Mouse (Mus musculus) T-cell, adult 2 months (primary cell): ENCODE results near the gene Ttyh3.

Source experiments
- DNase-seq: peaks from one replicate; pipeline ENCODE4 v3.0.0; 2022; ENCODE audit warnings: low spot score

Gene Ttyh3

DNA sequence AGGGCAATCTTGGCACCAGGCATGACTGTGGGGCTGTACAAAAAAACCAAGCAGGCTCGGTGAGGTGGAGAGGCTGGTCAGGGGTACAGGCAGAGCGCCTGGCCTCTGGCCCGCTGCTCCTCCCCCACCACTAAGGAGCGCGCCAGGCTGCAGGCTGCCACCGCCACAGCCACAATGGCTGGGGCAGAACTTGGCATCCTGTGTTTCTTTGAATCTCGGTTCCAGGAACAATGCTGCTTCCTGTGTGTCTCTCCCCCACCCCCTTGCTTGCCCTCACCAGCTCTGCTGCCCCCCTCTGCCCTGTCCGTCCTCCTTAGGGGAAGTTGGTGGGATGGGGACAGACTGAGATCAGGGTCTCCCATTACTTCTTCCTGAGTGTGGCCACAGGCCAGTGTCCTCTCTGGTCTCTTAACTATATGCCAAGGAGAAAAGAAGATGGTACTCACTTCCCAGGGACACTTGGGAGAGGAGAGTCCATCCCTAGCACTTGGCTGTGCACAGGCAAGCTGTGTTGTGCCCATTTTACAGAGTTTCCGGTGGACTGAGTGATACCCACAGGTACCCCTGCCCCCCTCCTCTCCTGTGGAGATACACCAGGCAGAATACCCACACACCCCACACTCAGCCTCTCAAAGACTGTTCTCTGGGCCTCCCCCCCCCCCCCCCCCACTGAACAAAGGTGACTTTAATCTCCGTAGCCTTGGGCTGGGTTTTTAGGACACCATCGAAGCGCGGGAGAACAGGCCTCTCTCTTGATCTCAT, 39.1 kb downstream of the Ttyh3 start:
- DNase-seq = peak; percentile 73

DNA sequence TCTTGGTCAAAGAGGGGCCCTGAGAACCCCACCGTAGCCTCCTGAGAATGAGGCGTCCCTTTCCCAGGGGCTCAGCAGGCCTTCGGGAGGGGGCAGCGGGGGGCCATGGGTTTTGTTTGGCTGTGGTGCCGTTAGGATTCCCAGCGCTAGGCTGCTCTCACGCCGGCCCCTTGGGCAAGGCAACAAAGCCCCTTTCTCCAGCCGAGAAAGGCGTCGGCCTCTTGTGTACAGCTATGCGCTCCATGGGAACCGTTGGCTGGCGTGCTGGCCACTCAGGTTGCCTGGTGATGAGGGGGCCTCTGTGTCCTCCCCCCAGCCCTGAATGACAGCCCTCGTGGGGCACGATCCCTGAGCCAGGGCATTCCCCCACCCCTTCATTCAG, 40.2 kb downstream of the Ttyh3 start:
- DNase-seq = no peak

DNA sequence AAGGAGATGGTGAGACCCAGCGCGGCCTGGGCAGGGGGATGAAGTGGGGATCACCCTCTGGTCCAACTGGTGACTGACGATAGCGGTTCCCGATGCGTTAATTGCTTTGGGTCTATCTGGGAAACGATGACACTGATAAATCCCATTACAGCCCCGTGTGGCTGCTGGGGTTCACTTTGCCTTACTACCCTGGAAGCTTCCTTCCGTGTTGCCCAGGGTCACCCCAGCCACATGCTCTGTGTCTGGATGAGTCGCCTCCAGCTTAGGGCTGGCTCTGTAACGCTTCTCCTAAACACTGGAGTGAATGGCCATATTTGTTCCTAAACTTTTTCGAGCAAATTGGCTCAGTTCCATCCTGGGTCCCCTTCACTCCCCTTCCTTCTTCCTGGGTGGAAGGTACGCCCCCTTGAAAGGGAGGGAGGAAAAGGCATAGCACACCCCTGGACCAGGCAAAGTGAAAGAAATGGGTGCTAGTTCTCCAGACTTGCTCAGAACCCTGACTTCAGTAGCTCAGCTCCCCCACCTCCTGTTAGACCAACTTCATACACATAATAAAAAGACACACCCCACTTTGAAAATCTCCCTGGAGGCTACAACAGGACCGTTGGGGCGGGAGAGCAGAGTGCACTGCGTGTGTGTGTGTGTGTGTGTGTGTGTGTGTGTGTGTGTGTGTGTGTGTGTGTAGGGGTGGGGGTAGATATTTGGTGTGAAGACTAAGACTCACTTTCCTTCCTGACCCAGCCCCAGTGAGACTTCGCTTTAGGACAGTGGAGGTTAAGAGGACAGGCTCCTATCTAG, 40.8 kb downstream of the Ttyh3 start:
- peak; percentile 45 for DNase-seq

DNA sequence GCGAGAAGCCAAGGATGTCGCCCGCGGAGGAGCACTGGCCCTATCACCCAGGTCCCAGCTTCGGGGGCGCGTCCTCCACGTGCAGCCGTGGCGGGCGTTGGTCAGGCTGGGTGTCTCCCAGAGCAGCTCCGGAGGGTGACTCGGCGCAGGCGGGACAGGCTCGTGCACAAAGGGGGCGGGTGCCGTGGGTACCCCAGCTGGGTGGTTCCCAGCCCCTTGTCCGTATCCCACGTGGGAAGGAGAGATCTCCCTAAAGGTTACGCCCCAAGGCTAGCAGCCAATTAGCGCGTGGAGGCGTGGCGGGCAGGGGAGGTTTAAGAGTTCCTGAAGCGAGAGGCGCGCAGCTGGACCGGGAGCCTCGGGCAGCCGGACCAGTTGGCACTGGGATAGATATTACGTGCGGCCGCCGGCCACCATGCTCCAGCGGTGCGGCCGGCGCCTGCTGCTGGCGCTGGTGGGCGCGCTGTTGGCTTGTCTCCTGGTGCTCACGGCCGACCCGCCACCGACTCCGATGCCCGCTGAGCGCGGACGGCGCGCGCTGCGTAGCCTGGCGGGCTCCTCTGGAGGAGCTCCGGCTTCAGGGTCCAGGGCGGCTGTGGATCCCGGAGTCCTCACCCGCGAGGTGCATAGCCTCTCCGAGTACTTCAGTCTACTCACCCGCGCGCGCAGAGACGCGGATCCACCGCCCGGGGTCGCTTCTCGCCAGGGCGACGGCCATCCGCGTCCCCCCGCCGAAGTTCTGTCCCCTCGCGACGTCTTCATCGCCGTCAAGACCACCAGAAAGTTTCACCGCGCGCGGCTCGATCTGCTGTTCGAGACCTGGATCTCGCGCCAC, 41.6 kb downstream of the Ttyh3 start, which contains the start of gene Lfng:
Lfng (plus strand) TSS at position 320 of the 835 bp plus-strand sequence.
- peak; percentile 81 for DNase-seq

DNA sequence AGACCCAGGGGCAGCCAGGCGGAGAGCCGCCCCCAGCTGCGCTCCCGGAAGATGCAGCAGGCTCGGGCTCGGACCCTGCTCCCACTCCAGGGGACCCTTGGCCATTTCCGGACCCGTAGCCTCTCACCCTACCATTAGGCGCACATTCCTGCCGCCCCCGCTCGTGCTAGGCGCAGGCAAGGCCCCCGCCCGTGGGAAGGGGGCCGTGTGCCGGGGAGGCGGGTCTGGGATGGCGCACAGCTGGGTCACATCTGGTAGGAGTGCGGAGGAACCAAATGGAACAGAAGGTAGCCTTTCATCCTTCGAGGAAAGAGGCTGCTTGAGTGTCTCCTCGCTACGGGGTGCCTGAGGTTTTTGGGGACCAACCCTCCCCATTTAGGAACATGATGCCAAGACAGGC, 42.4 kb downstream of the Ttyh3 start:
- DNase-seq = peak; percentile 26

DNA sequence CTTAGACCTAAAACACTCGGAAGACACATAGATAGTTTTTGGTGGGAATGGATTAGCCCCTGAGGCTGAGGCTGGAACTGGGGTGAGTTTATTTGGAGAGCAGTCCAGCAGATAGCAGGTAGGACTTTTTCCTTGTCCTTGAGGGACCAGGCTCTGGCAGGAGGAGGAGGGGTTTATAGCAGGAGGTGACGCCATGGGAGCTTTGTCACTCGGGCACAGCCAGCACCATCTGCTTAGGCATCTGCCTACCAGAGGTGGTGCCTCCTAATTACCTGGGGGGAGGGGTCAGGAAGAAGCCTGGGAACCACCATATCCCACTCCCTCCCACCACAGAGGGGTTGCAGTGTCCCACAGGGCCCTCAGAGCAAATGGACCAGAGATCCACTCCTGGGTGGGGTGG, 43.6 kb downstream of the Ttyh3 start:
- no peak for DNase-seq

DNA sequence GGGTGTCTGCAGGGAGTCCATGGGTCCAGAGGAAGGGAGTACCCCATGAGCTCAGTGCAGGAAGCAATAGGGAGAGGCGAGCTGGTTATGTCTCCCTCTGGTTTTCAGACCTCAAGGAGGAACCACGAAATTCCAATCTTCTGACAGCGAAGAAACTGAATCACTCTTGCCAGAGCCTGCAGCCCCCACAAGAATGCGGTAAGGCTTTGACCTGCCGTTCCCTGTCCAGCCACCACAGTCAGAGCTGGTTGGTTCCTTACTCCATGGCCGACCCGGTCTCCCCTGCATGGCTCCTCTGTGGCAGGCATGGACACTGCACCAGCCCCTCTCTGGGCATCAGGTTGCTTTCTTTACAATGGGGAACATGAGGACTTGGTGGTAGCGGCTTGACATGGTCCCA, 44.4 kb downstream of the Ttyh3 start:
- DNase-seq = no peak

DNA sequence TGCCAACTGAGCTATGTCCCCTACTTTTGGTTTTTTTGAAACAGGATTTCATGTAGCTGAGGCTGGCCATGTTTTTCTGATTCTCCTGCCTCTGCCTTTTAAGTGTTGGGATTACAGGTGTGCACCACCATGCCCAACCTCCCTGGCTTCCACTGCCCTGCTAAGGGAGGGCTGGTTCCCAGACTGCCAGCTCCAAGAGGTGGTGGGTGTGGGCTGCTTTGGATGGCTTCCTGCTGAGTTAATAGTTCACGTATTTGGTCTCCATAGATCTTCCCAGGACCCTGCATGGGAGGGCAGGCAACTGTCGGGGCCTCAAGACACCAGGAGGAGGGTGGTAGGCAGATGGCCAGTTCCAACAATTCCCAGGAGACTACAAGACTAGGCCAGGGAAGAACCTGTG, 46.3 kb downstream of the Ttyh3 start:
- no peak for DNase-seq

DNA sequence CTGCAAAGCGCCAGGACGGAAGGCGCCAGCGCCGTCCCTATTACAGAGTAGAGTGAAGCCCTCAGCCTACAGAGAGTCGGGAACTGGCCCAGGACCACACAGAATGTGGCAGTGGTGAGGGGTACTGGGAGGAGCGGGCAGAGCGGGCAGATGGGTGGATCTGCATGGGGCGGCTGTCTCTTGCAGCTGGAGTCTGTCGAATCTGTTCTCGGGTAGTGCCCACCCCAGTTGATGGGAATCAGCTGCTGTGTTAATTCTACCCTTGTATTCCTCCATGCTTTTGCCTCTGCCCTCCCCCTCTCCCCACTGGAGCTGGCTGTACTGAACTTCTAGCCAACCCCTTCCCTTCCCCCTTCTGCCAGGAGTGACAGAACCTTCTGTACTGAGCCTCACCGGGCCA, 47.1 kb downstream of the Ttyh3 start:
- DNase-seq = no peak

DNA sequence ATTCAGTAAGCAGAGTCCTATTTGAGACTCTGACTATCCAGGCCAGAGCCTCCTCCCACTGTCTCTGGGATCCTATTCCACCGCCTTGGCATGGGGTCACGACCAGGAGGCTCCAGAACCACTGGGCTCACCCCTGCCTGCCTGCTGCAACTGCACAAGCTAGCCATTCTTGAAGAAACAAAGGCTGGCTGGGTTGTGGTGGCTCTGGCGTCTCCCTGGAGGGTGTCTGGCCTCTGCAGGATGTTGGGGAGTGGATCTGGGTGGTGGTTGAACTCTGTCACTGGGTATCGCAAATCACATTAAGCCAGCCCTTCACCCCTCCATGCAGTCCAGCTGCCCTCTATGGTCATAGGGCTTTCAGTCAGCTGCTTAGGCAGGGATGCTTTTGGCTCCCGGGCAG, 48.9 kb downstream of the Ttyh3 start:
- DNase-seq = no peak

DNA sequence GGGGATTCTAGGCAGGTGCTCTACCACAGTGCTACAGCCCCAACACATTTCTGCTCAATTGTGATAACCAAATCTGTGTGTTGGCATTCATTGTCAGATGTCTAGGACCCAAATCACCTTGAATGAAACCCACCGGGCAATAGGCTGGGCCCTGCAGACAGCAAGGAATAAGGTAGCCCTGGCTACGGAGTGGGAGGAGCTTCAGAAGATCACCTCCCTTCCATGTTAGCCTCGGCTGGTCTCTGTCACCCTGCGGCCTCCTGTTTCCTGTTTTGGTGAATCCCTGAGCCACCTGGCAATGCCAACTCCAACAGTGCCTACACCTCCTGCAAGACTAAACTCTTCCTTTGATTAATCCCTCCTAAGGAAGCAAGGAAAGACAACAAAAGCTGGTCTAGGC, 51.0 kb downstream of the Ttyh3 start:
- DNase-seq = peak; percentile 40

DNA sequence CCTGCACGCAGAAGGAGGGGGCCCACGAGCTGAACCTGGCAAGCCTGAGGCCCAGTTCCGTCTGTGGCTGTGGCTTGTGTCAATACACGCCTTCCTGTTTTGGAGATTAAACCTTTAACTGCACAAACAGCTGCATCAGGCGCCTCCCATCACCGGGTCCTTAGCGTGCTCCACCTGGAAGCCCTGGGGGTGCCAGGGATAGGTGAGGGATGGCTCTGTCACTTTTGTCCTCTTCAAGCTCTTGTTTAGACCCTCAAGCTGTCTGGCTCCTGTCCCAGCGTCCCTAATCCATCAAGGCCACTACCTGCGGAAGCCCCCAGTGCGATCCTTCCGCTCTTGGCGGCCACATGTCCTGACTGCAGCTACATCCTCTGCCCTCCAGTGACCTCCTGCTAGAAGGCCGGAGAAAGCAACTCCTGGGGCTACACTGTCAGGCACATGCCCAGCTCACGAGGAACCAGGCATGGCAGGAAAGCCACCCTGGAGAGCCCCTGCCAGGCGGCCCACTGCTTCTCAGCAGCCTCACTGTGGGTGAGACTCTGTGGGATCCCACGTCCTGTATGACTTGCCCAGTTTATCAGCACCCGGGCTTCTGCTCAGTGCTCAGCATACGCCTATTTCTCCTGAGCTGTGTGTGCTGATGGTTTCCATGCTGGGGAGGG, 51.8 kb downstream of the Ttyh3 start:
- DNase-seq = peak; percentile 89

DNA sequence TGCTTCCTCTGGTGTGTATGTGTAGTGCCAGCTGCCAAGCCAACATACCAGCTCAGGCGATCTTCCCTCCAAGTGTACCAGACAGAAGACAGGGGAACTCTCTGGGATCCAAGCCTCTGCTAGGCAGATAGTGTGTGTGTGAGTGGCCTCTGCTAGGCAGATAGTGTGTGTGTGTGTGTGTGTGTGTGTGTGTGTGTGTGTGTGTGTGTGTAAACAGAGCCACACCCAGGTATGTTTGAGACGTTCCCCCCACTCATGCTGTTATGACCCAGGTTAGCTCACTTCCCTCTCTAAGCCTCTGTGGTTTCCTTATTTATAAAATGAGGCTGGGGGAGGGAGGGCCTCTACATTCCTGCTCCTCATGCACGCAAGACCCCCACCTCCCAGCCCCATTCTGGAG, 52.4 kb downstream of the Ttyh3 start:
- peak; percentile 77 for DNase-seq

DNA sequence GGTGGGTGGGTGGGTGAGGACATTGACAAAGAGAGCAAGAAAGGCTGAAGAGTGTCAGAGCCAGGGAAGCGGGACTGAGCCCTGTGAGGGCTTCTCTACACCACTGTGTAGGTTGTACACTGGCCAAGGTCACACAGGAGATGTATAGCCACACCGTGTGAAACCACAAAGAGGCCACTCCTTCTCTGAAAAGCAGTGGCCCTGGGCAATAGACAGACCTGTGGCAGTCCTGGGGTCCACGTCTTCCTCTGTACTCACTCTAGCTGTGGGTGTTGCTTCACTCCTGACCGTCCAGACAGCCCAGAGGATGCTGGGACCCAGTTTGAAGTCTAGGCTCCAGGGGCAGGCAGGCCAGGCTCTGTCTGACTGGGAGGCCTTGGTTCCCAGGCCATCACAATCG, 54.0 kb downstream of the Ttyh3 start:
- DNase-seq = no peak

DNA sequence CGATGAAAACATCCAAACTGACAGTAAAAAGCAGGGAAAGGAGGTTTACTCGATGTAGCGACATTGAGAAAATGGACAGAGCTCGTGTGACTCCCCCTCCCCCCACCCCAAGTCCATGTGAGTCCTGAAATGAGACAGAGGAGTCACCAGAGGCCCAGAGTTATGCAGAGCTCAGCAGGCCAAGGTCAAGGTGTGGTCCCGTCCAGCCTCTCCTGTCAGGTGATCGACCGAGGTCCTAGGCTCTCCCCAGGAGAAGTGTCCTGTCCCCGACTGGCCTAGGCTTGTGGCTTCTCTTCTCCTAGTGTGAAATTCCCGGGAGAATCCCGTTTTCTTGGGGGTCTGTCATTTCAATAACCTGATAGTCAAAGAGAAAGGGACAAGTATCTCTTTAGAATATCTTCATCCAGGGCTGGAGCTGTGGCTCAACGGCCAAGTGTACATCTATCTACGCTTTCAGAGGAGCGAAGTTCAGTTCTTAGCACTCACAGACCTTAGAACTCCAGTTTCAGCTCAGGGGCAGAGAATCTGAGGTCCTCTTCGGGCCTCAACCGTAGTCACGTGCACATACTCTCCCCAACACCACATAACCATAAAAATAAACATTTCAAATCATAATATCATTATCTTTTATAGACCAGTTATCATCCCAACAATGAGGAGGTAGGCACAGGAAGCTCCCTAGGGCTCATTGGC, 59.6 kb downstream of the Ttyh3 start:
- no peak for DNase-seq

DNA sequence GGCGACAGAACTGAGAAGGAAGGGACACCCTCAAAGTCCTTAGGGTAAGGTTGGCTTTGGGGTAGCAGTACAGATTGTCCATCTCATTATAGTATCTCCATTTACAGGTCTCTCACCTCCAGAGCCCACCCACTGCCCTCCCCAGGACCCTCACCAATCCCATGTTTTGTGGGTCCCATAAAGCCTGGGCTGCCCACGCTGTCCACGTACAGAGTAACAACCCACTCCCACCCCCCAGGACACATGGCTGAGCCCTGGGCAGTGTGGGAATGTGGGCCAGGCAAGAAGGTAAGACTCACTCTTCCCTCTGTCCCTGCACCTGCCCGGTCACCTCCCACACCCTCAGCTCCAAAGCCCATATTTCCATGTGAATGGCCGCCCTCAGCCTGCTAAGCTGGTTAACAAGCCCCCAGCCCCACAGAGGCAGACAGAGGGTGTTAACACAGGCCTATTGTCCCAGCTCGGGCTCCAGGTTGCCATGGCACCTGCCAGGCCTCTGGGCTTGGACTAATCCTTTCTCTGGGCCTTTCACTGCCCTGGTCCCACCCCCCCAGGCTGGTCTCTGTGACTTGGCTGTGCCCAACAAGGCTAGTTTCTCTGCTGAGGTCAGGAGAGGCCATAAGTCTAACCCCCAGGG, 65.0 kb downstream of the Ttyh3 start:
- DNase-seq = no peak

DNA sequence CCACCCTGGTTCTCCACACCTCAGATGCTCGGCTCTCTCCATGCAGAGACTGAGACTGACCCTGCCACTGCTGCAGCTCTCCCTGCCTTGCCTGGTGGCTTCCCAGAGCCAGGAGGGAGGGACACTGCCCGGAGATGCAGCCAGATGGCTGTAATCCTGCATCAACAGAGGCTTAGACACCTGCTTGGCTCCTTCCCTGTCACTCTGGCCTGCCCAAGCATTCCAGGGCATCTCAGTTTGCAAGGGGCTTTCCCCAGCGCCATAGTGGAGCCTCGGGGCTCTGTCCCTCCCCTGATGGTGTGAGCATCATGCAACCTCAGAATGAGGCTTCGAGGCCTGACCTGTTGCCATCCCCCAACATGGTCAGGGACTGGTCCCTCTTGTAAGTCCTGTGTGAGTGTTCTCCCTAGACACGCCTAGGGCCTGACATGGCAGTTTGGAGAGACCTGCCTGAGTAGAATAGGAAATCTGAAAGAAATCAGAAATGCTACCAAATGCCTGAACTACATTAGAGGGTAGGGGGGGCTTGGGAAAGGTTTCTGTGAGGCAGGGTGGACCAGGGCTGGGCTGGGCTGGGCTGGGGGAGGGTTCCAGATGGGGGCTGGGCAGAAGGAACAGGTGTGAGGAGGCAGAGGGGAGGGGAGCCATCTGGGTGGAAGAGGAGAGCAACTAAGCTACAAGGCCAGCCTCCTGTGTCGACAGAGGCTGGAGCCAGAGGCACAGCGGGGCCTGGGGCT, 65.7 kb downstream of the Ttyh3 start:
- no peak for DNase-seq

DNA sequence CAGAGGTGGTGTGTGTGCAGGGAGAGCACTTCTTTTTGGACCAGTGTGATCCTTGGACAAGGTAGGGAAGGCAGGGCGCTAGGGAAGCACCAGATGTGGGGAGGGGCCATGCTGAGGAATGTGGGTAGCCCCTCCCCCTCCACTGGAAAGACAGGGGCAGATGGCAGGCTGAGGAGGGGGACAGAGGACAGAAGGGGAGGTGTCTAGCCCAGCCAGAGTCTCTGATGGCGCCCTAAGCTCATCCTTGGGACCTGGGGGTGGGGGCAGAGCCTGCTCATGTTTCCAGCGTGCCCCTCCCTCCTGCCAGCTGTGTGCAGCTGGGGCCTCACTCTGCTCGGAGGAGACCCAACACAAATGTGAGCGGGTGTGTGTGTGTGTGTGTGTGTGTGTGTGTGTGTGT, 67.3 kb downstream of the Ttyh3 start:
- no peak for DNase-seq

DNA sequence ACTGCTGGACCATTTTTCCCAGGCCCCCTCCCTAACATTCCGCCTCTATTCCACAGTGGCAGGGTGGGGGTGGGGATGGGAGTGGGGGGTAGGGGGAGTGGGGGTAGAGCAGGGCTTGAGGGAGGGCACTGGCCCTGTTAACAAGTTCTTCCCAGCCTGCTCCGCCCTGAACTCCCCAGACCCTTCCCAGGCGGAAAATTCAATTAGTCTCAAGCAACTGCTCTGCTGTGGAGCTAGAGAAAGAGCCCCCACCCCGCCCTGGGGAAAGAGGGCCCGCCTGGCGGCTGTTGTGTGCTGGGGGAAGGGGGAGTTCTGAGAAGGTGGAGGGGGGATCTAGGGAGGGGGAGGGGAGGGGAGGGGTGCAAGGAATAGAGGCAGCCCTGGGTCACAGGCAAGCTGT, 69.1 kb downstream of the Ttyh3 start:
- DNase-seq = no peak

DNA sequence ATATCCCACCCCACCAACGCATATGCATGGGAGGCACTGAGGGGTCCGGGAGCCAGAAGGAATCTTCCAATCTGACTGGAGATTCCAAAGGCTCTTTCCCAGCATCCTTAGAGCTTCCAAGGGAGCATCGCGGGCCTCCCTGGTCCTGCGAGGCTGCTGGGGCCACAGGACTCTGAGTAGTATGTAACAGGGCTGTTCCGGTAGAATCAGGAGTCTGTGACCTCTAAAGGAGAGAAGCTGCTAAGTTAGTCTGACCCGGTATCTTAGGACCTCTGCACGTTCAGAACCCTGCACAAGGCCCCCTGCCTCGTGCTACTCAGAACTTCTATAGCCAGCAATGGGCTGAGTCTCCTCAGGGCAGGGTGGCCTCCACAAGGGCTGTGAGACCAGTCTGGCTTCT, 69.6 kb downstream of the Ttyh3 start:
- no peak for DNase-seq
